In genomic region chr5:105679921-105680843, GRCm38 (mm10) we compare ENCODE assay signal across 17 mouse cellular contexts. TPM values are rescaled to one million over a fixed set of nuclear protein-coding genes. Genes with fewer than 3 reads are reported as not detected.
DNase-seq lines count a peak whose midpoint lies in the region; ATAC-seq and TF ChIP-seq lines count a peak whose summit lies in the region.
"Had no signal": no experiment of that assay in that cellular context is flagged by ENCODE, and none has a peak within 500 bp of the region (broad histone marks: within the 10 kb centered on the region; RNA-seq: fewer than 3 reads in every experiment).

No protein-coding gene starts in this region.

- H3K79me2 ChIP-seq in heart, adult 2 months (replicated peaks; ENCODE audit: control insufficient read depth, insufficient read depth, low read length), result no peaks in the 10 kb centered on the region
- no peaks in the 10 kb centered on the region for H3K79me2 ChIP-seq in myocyte (ENCODE audit: control insufficient read depth, insufficient read depth)

- H3K9me3 ChIP-seq in heart, embryonic 10.5 days, result no peaks in the 10 kb centered on the region
- H3K9me3 ChIP-seq in lung, embryonic 15.5 days, result no peaks in the 10 kb centered on the region
- no peaks in the 10 kb centered on the region for H3K9me3 ChIP-seq in embryonic facial prominence, embryonic 11.5 days (replicated peaks; ENCODE audit: control insufficient read depth, low read length)
- H3K9me3 ChIP-seq: embryonic facial prominence, embryonic 12.5 days; forebrain, embryonic 15.5 days; heart, embryonic 15.5 days; hindbrain, embryonic 13.5 days; megakaryocyte, embryonic 14.5 days had no signal

- H3K9ac ChIP-seq in heart, adult 2 months (ENCODE audit: low read depth, low read length), result no peak overlapping the region
- no peak overlapping the region for H3K9ac ChIP-seq in lung, embryonic 15.5 days
- no peak overlapping the region for H3K9ac ChIP-seq in embryonic facial prominence, embryonic 11.5 days (replicated peaks; ENCODE audit: low read length)
- H3K9ac ChIP-seq: embryonic facial prominence, embryonic 12.5 days; forebrain, embryonic 15.5 days; heart, embryonic 15.5 days; hindbrain, embryonic 13.5 days had no signal

- no peak for TF ChIP-seq POLR2A in heart, adult 2 months (IDR thresholded peaks at IDR 0.05; ENCODE audit: insufficient read depth, low read depth, low read length)
- no peak for TF ChIP-seq POLR2A in myocyte (IDR thresholded peaks at IDR 0.05; ENCODE audit: insufficient read length, low read depth)

- H3K27me3 ChIP-seq in heart, embryonic 10.5 days (ENCODE audit: insufficient read depth, poor library complexity, severe bottlenecking), result no peaks in the 10 kb centered on the region
- H3K27me3 ChIP-seq in heart, adult 2 months (ENCODE audit: control insufficient read depth, insufficient read depth, low read length), result no peaks in the 10 kb centered on the region
- no peaks in the 10 kb centered on the region for H3K27me3 ChIP-seq in lung, embryonic 15.5 days
- H3K27me3 ChIP-seq in embryonic facial prominence, embryonic 11.5 days (ENCODE audit: control insufficient read depth, insufficient read depth, low read length), result no peaks in the 10 kb centered on the region
- H3K27me3 ChIP-seq in myocyte (ENCODE audit: control insufficient read depth, insufficient read depth, insufficient read length), result no peaks in the 10 kb centered on the region
- H3K27me3 ChIP-seq: embryonic facial prominence, embryonic 12.5 days; forebrain, embryonic 15.5 days; heart, embryonic 15.5 days; hindbrain, embryonic 13.5 days had no signal

- no peak overlapping the region for H3ac ChIP-seq in myocyte (ENCODE audit: control insufficient read depth, insufficient read length)

- no peak for TF ChIP-seq CTCF in heart, adult 2 months (IDR thresholded peaks at IDR 0.05)

- H3K4me3 ChIP-seq in heart, embryonic 10.5 days, result no peak overlapping the region
- H3K4me3 ChIP-seq in heart, adult 2 months, result no peak overlapping the region
- H3K4me3 ChIP-seq in lung, embryonic 15.5 days, result no peak overlapping the region
- H3K4me3 ChIP-seq in embryonic facial prominence, embryonic 11.5 days (ENCODE audit: low read depth, low read length), result no peak overlapping the region
- H3K4me3 ChIP-seq in myocyte, result no peak overlapping the region
- H3K4me3 ChIP-seq: embryonic facial prominence, embryonic 12.5 days; forebrain, embryonic 15.5 days; heart, embryonic 15.5 days; hindbrain, embryonic 13.5 days; megakaryocyte, embryonic 14.5 days had no signal

- H3K4me1 ChIP-seq in heart, embryonic 10.5 days, result peaks cover 24% of the 10 kb centered on the region
- H3K4me1 ChIP-seq in heart, adult 2 months (ENCODE audit: control insufficient read depth, insufficient read depth, low read length), result peaks cover 2% of the 10 kb centered on the region
- H3K4me1 ChIP-seq in lung, embryonic 15.5 days, result peaks cover 14% of the 10 kb centered on the region; the same call in 1 of the 2 replicates
- H3K4me1 ChIP-seq in embryonic facial prominence, embryonic 11.5 days (ENCODE audit: control insufficient read depth, insufficient read depth, low read length), result no peaks in the 10 kb centered on the region

- TF ChIP-seq EP300 in heart, adult 2 months (IDR thresholded peaks at IDR 0.05; ENCODE audit: insufficient read depth, low read depth, low read length), result no peak

- intact Hi-C loops in heart, adult 2 months (cut with DNase I), result no loop called here
- intact Hi-C loops in gastrocnemius, postnatal 36 days (cut with DNase I), result no loop called here

- WGBS in heart, embryonic 10.5 days, result 72% methylated on average over 9 of the region's 9 CpGs
- 77% methylated on average over 9 of the region's 9 CpGs for WGBS in heart, adult 2 months
- WGBS in lung, embryonic 15.5 days, result 52% methylated on average over 9 of the region's 9 CpGs
- WGBS in embryonic facial prominence, embryonic 11.5 days, result 52% methylated on average over 9 of the region's 9 CpGs

- no peaks in the 10 kb centered on the region for H3K36me3 ChIP-seq in heart, embryonic 10.5 days
- no peaks in the 10 kb centered on the region for H3K36me3 ChIP-seq in heart, adult 2 months (ENCODE audit: control insufficient read depth, insufficient read depth, low read length)
- no peaks in the 10 kb centered on the region for H3K36me3 ChIP-seq in lung, embryonic 15.5 days
- no peaks in the 10 kb centered on the region for H3K36me3 ChIP-seq in embryonic facial prominence, embryonic 11.5 days (replicated peaks; ENCODE audit: control insufficient read depth, insufficient read depth, low read depth, low read length)
- H3K36me3 ChIP-seq in myocyte (ENCODE audit: control insufficient read depth, insufficient read depth), result no peaks in the 10 kb centered on the region
- H3K36me3 ChIP-seq: embryonic facial prominence, embryonic 12.5 days; forebrain, embryonic 15.5 days; heart, embryonic 15.5 days; hindbrain, embryonic 13.5 days had no signal

- peak overlapping the region; percentile 38; the same call in 1 of the 2 replicates for H3K27ac ChIP-seq in heart, embryonic 10.5 days
- no peak overlapping the region for H3K27ac ChIP-seq in heart, adult 2 months
- H3K27ac ChIP-seq in lung, embryonic 15.5 days, result no peak overlapping the region
- H3K27ac ChIP-seq in embryonic facial prominence, embryonic 11.5 days (replicated peaks; ENCODE audit: low read depth, low read length), result no peak overlapping the region
- H3K27ac ChIP-seq: embryonic facial prominence, embryonic 12.5 days; forebrain, embryonic 15.5 days; heart, embryonic 15.5 days; hindbrain, embryonic 13.5 days had no signal

- no peak for DNase-seq in heart, embryonic 10.5 days (ENCODE audit: low spot score)
- DNase-seq in heart, adult 2 months, result no peak
- DNase-seq in lung, adult 18-20 months, result no peak
- DNase-seq in embryonic facial prominence, embryonic 11.5 days (ENCODE audit: low spot score), result peak; percentile 33
- no peak for DNase-seq in gastrocnemius, postnatal 36 days
- DNase-seq in ovary, adult 18-20 months (ENCODE audit: low spot score), result no peak
- DNase-seq: cerebellum, adult 18-20 months; gastrocnemius, postnatal 10 days; spleen, adult 18-20 months; thymus, adult 18-20 months had no signal

- H3K4me2 ChIP-seq in lung, embryonic 15.5 days, result no peak overlapping the region
- no peak overlapping the region for H3K4me2 ChIP-seq in embryonic facial prominence, embryonic 11.5 days (ENCODE audit: low read depth, low read length)
- peak overlapping the region; percentile 54 for H3K4me2 ChIP-seq in myocyte (ENCODE audit: low read depth)
- H3K4me2 ChIP-seq: embryonic facial prominence, embryonic 12.5 days; forebrain, embryonic 15.5 days; heart, embryonic 15.5 days; hindbrain, embryonic 13.5 days had no signal

- peak; percentile 24; the same call in 1 of the 2 replicates for ATAC-seq in lung, embryonic 15.5 days (ENCODE audit: borderline replicate concordance, extremely low read depth, low FRiP score, low TSS enrichment)
- no peak for ATAC-seq in embryonic facial prominence, embryonic 11.5 days (replicated peaks; ENCODE audit: insufficient number of reproducible peaks, low FRiP score, low TSS enrichment, low read depth)
- ATAC-seq: forebrain, embryonic 15.5 days had no signal

TF ChIP-seq in myocyte, 11 proteins besides CTCF, POLR2A, EP300 and RAD21:
- TF ChIP-seq REST (IDR thresholded peaks at IDR 0.05; ENCODE audit: insufficient read depth, insufficient read length) (no peak), MYOD1 (IDR thresholded peaks at IDR 0.05; ENCODE audit: control insufficient read depth in 1 of 3, insufficient read length in 2 of 3, low read depth in 2 of 3) (peak in 1 of 3 experiments; percentile 45), POLR2AphosphoS2 (IDR thresholded peaks at IDR 0.05; ENCODE audit: insufficient read length, low read depth) (no peak)

RNA-seq across cellular contexts. Expression of gene Lrrc8d, which starts 19.6 kb away (rescaled TPM):
- polyA plus RNA-seq in heart, embryonic 10.5 days (2016; fragmentation: Nextera tagmentation; extraction: Ambion mirVana), result 7.6 and 10.8 TPM in 2 replicates
- 1 to 10 TPM; 8.0 to 8.8 TPM for total RNA-seq in heart, adult 2 months (2021)
- 4.3 and 5.2 TPM in 2 replicates for polyA plus RNA-seq in heart, adult 2 months (2012; rRNA removed)
- polyA plus RNA-seq in lung, embryonic 15.5 days (2015; fragmentation: Nextera tagmentation; extraction: Ambion mirVana), result 21.0 and 21.2 TPM in 2 replicates
- 22.9 and 23.1 TPM in 2 replicates for polyA plus RNA-seq in embryonic facial prominence, embryonic 11.5 days (2014; fragmentation: Nextera tagmentation; extraction: Ambion mirVana)
- 24.8 TPM for polyA plus RNA-seq in myocyte (2012; fragmentation: generic; extraction: Trizol)
- 1 to 10 TPM; 3.0 to 4.4 TPM for total RNA-seq in gastrocnemius, postnatal 36 days (2021)
